Mouse (Mus musculus) B cell, adult 2 months (primary cell): ENCODE data around the gene Glrx2.
"Not testable (repeated sequence)": the region's sequence is repeated elsewhere in the genome, so short reads cannot be mapped to it uniquely, and the experiment has no call there.

ENCODE experiments used
- DNase-seq, 2 experiments: peaks; one replicate each; pipeline ENCODE4 v3.0.0; 2022

Gene Glrx2

GRCm38 (mm10) chr1:143716038-143716437 is at the start of gene Glrx2:
Glrx2 (plus strand) TSS chr1:143716338.
- DNase-seq: not testable (repeated sequence)

DNA sequence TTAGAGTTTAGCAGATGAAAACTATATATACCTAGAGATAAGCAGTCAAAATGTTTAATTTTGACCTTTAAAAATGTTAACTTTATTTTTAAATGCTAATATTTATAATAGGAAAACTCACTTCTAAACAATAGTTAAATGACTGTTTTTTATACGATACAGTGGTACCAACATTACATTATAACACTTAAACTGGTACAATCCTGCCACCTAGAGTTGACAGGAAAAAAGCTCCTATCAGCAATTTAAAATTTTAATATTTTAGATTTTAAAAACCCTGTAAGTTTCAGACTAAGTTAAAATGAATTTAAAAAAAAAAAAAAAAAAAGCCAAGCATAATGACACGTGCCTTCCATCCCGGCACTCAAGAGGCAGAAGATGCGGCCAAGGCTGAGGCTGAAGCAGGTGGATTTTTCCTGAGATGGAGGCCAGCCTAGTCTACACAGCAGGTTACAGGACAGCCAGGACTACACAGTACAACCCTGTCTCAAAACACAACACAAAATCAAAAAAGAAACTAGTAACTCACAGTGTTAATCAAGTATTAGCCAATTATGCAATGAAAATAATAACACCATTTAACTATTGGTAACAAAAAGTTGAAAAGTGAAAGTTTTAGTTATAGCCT is 40.3 kb upstream of the Glrx2 start:
- DNase-seq: no peak

- DNase-seq: no peak
These were observed 35.0 kb upstream of the Glrx2 start for GRCm38 (mm10) chr1:143681108-143681507.

DNA sequence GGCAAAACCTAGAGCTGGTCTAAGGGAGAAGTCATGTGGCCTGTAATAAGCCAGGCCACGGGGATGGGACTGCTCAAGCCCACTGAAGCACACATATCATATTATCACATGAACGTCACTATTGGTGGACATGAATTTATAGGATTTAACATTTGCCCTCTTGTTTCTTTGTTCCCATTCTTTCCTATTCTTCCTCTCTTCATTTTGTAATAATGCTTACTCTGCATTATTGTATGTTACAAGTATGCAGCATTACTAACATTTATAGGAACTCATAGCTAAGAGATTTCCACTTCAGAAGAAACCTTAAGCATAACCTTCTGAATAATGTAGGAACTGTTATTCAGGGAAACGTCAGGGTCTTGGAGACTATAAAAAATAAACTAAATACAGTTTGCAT is 31.3 kb upstream of the Glrx2 start:
- DNase-seq: no peak

DNA sequence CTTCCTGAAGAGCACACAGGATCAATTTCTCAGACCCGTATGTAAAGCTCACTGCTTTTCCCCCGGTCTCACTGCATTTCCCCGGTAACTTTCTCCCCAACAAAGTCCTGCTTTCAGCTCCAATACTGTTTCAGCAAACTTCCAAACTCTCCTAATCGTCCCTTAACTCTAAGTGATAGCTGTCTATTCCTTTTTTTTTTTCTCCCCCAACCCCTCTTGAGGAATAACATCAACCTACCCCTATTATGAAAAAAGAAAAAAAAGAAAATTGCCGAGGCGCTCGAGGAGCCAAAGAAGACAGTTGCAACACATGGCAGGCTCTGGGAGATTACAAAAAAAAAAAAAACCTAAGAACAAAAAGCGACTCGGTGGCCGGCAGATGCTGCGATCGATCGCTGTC is 14.4 kb upstream of the Glrx2 start:
- no peak for DNase-seq

DNA sequence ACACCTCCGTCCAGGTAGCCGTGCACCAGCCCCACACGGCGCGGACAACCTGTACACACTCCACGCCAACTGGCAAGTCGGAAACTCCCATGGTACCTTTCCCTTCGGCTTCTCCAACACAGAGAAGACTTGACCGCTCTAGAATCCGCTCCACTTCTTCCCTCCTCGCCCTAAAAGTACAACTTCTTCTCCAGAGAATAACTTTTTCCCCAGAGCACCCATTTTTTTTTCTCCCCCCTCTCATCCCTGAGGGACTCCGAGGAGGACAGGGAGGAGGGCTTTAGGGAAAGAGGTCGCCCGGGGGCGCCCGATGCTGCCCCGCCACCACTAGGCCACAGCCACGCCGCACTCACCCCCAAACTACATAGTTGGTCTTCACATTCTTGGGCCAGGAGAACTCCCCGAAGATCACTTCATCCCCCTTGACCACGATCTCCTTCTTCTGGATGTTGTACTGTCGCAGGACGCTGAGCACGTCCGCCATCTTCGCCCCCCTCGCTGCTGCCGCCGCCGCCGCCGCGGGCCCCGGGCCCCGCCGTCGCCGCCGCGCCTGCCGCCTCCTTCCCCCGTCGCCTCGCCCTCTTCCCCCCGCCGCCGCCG is 13.9 kb upstream of the Glrx2 start:
- DNase-seq: no peak

DNA sequence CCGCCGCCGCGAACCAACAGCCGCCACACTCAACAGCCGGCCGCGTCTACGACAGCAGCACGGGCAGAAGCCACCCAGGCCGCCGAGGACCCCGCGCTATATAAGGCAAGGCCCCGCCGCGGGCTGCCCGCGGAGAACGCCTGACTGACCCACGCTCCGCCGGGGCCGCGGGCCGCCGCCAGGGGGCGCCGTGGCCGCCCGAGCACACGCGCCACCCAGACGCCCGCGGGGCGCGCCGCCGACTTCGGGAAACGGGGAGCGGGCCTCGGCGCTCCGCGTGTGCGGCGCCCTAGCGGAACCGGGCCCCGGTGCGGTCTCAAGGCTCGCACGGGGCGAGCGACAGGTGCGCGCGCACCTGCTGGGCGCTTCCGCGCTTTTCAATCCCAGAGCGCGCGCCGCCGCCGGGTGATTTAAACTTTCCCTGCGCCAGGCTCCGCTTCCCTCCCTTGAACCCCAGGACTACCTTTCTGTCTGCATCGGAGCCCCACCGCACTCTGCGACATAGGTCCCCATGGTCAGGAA is 13.3 kb upstream of the Glrx2 start, which contains the start of gene Cdc73:
Gene Cdc73 (minus strand): TSS at position 153 of the 522 bp plus-strand sequence.
- DNase-seq: peak; percentile 94 to 96

GRCm38 (mm10) chr1:143707006-143707405 is 9.1 kb upstream of the Glrx2 start:
- no peak for DNase-seq

GRCm38 (mm10) chr1:143708361-143708760 is 7.8 kb upstream of the Glrx2 start:
- DNase-seq: no peak

- DNase-seq: no peak
These were observed 6.0 kb upstream of the Glrx2 start for GRCm38 (mm10) chr1:143709966-143710626.

DNA sequence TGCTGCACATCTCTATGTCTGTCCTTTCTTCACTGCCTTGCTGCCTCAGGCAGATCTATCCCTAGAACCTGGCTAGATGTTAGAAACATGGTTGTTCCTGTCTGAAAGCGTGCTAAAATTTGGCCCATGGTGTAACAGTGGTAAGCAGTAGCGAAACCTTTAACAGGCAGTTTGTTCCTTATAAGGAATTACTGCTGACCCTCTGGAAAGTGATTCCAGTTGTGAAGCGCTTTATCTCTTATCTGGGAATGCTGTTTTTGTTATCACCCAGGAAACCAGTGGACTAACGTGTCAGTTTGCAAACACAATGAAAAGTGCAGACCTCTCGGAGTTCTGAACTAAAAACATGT is 5.5 kb upstream of the Glrx2 start:
- no peak for DNase-seq

DNA sequence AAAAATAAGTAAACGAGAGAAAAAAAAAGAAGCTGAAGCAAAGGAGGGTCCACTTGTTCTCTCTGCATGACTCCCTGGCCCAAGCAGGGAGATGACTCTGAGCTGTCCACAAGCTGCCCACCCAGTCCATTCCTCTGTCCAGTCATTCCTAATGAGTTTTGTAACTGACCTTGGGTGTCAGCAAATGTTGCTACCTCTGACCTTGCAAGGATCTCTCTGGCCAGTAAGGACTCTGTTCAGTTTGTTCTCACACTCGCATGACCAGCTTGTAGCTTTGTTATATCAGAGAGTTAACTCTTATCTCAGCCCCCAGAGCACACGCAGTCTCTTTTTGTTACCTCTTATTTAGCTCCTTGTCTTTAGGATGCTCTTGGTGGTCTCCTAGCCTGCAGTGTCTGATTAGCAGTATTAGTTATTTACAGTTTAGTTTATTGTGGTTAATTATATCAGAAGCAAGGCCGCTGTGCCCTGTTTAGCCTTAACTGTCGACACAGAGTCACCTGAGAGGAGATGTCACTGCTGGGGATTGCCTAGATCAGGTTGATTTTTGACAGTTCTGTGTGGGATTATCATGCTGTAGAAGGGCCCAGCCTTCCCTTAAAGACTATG is 8.4 kb downstream of the Glrx2 start:
- no peak for DNase-seq

- DNase-seq: no peak
These were observed 11.7 kb downstream of the Glrx2 start for GRCm38 (mm10) chr1:143727701-143728445.

GRCm38 (mm10) chr1:143730899-143731298 is 14.8 kb downstream of the Glrx2 start:
- DNase-seq: peak; percentile 30 to 46

DNA sequence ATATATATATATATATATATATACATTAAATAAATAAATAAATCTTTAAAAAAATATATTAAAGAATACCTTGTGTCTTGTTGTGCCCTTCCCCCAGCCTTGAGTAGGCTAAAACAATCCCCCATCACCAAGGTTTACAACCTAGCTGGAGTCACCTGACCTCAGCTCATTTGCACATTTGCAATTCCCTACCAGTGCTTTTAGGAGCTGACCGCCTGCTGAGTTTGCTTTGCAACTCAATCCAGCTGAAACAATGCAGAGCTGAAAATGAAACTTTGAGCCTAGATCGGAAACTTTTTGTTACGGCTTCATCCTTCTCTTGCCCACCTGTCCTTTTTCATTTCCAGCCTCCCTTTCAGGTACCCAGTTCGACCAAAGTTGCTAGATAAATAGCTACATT is 15.6 kb downstream of the Glrx2 start:
- DNase-seq: no peak

DNA sequence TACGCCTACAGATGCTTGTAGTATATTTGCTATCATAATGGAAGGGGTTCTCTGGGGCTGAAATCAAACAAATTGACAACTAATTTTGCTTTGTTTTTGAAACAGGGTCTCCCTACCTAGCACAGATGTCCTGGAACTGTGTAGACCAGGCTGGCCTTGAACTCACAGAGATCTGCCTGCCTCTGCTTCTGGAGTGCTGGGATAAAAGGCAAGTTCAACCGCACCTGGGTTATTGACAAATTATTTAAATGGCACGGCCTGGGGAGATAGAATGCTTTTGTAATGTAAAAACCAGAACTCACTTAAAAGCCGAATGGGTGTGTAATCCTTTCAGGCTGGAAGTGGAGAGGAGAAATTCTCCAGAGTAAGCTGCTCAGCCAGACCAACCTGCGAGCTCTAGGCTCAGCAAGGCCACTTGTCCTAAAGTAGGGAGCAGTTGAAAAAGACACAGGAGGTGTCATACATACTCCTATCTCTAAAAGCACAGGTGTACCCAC is 17.8 kb downstream of the Glrx2 start:
- DNase-seq: no peak

- peak; percentile 42 to 49 for DNase-seq
These were observed 22.7 kb downstream of the Glrx2 start for GRCm38 (mm10) chr1:143738811-143739210.

- peak; percentile 91 to 94 for DNase-seq
These were observed 23.5 kb downstream of the Glrx2 start for GRCm38 (mm10) chr1:143739361-143740350.

- DNase-seq: no peak
These were observed 24.4 kb downstream of the Glrx2 start for GRCm38 (mm10) chr1:143740581-143740980.

DNA sequence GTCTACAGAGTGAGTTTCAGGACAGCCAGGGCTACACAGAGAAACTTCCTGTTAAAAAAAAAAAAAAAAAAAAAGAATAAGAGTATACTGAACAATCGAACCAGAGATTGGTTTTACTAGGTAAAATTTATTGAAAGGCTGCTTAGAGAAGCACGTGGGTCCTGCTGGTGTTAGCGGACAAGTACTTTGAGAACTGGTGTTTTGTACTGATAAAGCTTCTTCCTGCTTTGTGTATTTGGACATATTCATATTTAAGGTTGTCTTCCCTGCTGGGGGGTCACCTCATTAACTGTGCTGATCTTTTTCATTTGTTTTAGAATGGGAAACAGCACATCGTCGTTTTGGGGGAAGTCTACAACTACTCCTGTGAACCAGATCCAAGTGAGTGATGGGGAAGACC is 25.2 kb downstream of the Glrx2 start:
- no peak for DNase-seq

GRCm38 (mm10) chr1:143742186-143742585 is 26.0 kb downstream of the Glrx2 start:
- no peak for DNase-seq
